Mouse (Mus musculus): ENCODE measurements around the gene Arrdc2.

GRCm38 (mm10) chr8:70885612-70886011, 46.1 kb upstream of the Arrdc2 start:
- TF ChIP-seq CTCF (conservative IDR thresholded peaks at IDR 0.05; ENCODE audit: insufficient read depth, insufficient read length, low read depth, low read length) (no peak), POLR2A (IDR thresholded peaks at IDR 0.05; ENCODE audit: low read depth, low read length) (no peak)
